Mouse (Mus musculus) E14TG2a.4 (cell line): ENCODE results near the gene Gm11146.

Experiments used
- H3K27me3 ChIP-seq: 2 replicates; pipeline ENCODE4 v1.6.1; 2014; ENCODE audit warnings: low read length, control low read depth; ENCODE audit not compliant: insufficient read depth
- H3K36me3 ChIP-seq: 2 replicates; pipeline ENCODE4 v1.6.1; 2014; ENCODE audit warnings: low read length, control low read depth; ENCODE audit not compliant: insufficient read depth
- H3K4me1 ChIP-seq: replicated peaks from 2 replicates; pipeline ENCODE4 v1.6.1; 2014; ENCODE audit warnings: low read depth, low read length, control low read depth
- H3K4me3 ChIP-seq: replicated peaks from 2 replicates; pipeline ENCODE4 v1.5.1; 2014; ENCODE audit warnings: mild to moderate bottlenecking, low read length
- H3K9me3 ChIP-seq: 2 replicates; pipeline ENCODE4 v1.6.1; 2014; ENCODE audit warnings: low read length, control low read depth
- CTCF ChIP-seq: conservative IDR thresholded peaks from 2 replicates; pipeline ENCODE4 v1.5.1; 2014; ENCODE audit warnings: low read length
- NANOG ChIP-seq: IDR thresholded peaks from 2 replicates; pipeline ENCODE4 v1.6.1; 2014; ENCODE audit warnings: borderline replicate concordance, low read length, mixed read lengths
- POU5F1 ChIP-seq: IDR thresholded peaks from 2 replicates; pipeline ENCODE4 v1.6.1; 2014; ENCODE audit warnings: low read length, borderline replicate concordance

The Gm11146 gene

GRCm38 (mm10) chr16:77592986-77593385, 8.9 kb downstream of the Gm11146 start:
- Histone ChIP-seq H3K4me3 (no peak overlapping the region), H3K9me3 (no peaks in the 10 kb centered on the region), H3K27me3 (no peaks in the 10 kb centered on the region), H3K4me1 (no peaks in the 10 kb centered on the region), H3K36me3 (no peaks in the 10 kb centered on the region)
- TF ChIP-seq NANOG, result no peak
- no peak for TF ChIP-seq CTCF
- no peak for TF ChIP-seq POU5F1

- Histone ChIP-seq H3K9me3 (no peaks in the 10 kb centered on the region), H3K4me1 (no peaks in the 10 kb centered on the region), H3K4me3 (no peak overlapping the region), H3K36me3 (no peaks in the 10 kb centered on the region), H3K27me3 (no peaks in the 10 kb centered on the region)
- TF ChIP-seq POU5F1, result no peak
- TF ChIP-seq NANOG, result no peak
- TF ChIP-seq CTCF, result no peak
Observed at GRCm38 (mm10) chr16:77573036-77573435, 28.9 kb downstream of the Gm11146 start.

- H3K27me3 ChIP-seq, result no peaks in the 10 kb centered on the region
- TF ChIP-seq NANOG, result no peak
- no peak for TF ChIP-seq POU5F1
- TF ChIP-seq CTCF, result no peak
- H3K4me3 ChIP-seq, result no peak overlapping the region
- no peaks in the 10 kb centered on the region for H3K4me1 ChIP-seq
- H3K36me3 ChIP-seq, result no peaks in the 10 kb centered on the region
- no peaks in the 10 kb centered on the region for H3K9me3 ChIP-seq
Observed at GRCm38 (mm10) chr16:77569457-77569856, 32.4 kb downstream of the Gm11146 start.

GRCm38 (mm10) chr16:77568384-77568783, 33.5 kb downstream of the Gm11146 start:
- H3K9me3 ChIP-seq, result no peaks in the 10 kb centered on the region
- H3K27me3 ChIP-seq, result no peaks in the 10 kb centered on the region
- TF ChIP-seq POU5F1 (no peak), CTCF (no peak), NANOG (no peak)
- H3K4me3 ChIP-seq, result no peak overlapping the region
- H3K36me3 ChIP-seq, result no peaks in the 10 kb centered on the region
- no peaks in the 10 kb centered on the region for H3K4me1 ChIP-seq

GRCm38 (mm10) chr16:77562852-77563251, 39.0 kb downstream of the Gm11146 start:
- H3K4me1 ChIP-seq, result no peaks in the 10 kb centered on the region
- no peaks in the 10 kb centered on the region for H3K27me3 ChIP-seq
- H3K36me3 ChIP-seq, result no peaks in the 10 kb centered on the region
- TF ChIP-seq POU5F1 (no peak), CTCF (no peak), NANOG (no peak)
- no peak overlapping the region for H3K4me3 ChIP-seq
- no peaks in the 10 kb centered on the region for H3K9me3 ChIP-seq

- H3K4me3 ChIP-seq, result no peak overlapping the region
- no peaks in the 10 kb centered on the region for H3K27me3 ChIP-seq
- TF ChIP-seq NANOG (no peak), CTCF (no peak), POU5F1 (no peak)
- H3K4me1 ChIP-seq, result no peaks in the 10 kb centered on the region
- H3K36me3 ChIP-seq, result no peaks in the 10 kb centered on the region
- H3K9me3 ChIP-seq, result no peaks in the 10 kb centered on the region
Observed at GRCm38 (mm10) chr16:77556446-77557105, 45.3 kb downstream of the Gm11146 start.

GRCm38 (mm10) chr16:77551051-77551450, 50.8 kb downstream of the Gm11146 start:
- H3K36me3 ChIP-seq, result no peaks in the 10 kb centered on the region

More at GRCm38 (mm10) chr16:77551051-77551450, 50.8 kb downstream of the Gm11146 start:
- H3K27me3 ChIP-seq, result no peaks in the 10 kb centered on the region
- no peaks in the 10 kb centered on the region for H3K9me3 ChIP-seq
- H3K4me3 ChIP-seq, result no peak overlapping the region
- H3K4me1 ChIP-seq, result no peaks in the 10 kb centered on the region
- TF ChIP-seq CTCF (no peak), NANOG (no peak), POU5F1 (no peak)
